Mouse (Mus musculus) A20 (cell line): ENCODE data around the gene Gm11116.
"Not testable (repeated sequence)": the region's sequence is repeated elsewhere in the genome, so short reads cannot be mapped to it uniquely, and the experiment has no call there.

Experiments used
- DNase-seq: peaks from one replicate; pipeline ENCODE4 v3.0.0-alpha.2; 2011; ENCODE audit warnings: low read depth, low spot score

The Gm11116 gene

DNA sequence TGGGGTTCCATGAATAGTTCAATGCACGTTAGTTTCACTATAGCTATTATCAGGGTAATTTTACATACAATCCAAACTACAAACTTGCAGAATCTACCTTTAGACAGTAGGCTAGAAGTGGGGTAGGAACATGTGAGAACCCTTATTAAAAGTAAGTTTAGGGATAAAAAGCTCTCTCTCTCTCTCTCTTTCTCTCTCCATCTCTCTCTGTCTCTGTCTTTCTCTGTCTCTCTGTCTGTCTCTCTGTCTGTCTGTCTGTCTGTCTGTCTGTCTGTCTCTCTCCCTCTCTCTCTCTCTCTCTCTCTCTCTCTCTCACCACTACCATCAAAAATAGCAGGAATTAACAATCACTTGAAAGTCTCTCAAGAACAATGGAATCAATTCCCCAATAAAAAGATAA, at the start of gene Gm11116:
Gene Gm11116 (minus strand): TSS at position 101 of the 400 bp plus-strand sequence.
- DNase-seq, result no peak

DNA sequence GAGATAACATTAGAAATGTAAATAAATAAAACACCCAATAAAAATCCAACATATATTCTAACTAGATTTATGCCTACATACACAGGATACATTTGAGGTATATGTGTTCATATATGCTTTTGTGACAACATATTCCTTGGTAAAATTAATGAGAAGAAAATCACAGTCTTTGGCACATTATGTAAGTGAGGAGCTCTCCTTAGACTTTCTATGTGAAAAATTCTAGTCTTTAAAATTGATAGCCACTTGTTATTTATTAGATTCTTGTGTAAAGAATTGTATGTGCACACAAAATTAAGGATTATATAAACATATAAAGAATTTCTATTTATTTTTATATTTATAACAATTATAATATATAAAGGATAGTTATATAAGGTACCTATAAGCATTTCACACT, 42.7 kb upstream of the Gm11116 start, which contains the start of gene Gm11115:
Gene Gm11115 (minus strand): TSS at position 101 of the 400 bp plus-strand sequence.
- DNase-seq, result no peak

DNA sequence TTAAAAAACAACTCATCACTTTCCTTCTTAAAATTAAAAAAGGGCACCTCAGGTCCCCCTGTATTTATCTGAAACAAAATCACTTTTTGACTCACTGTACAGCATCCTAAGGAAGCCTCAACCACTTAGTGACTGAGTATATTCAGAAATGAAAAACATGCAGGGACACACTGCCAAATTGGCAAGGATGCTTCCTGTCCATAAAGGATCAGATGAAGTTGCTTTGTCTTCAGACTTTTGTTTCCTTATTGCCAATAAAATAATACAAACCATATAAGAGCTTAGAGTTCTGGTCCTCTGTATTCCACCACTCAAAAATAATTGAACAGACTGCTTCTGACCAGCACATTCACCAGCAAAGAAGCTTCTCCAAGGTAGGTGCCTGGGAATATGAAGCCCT, 25.1 kb downstream of the Gm11116 start, which contains the start of gene Smr2:
Gene Smr2 (plus strand): TSS at position 301 of the 400 bp plus-strand sequence.
- not testable (repeated sequence) for DNase-seq
